Mouse (Mus musculus): ENCODE data around the gene Kremen1.

The Kremen1 gene

DNA sequence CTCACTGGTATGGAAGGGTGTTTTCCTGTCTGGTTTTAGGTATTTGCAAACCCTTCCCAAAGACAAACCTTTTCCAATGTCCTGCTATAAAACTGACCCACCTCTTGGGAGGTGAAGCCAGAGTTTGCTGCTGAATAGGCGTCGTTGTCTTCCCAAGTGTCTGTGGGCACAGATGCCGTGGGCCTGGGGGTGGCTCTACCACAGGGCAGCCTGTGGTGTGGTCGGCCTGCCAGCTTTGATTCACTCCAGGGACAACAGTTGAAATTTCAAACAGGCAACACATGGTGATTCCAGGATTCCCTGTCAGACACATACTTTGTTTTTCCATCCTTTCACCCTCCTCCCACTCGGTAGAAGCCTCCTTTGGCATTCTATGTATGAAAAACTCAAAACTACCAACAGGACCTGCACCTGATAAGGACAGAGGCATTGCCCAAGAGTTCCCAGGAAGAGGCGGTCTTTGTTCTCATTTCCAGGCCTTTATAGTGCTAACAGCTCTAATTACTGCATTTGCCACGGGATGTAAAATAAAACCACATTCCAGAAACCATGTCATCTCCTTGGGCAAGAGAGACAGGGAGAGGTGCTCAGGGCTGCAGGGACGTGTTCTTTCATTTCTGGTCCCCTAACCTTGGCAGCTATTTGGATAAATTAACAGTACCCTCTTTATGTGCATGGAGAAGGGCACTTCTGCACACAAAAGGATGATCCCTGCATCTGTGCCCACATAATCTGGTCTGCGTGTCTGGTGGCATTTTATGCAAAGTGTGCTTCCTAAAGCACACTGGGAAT is 10.1 kb upstream of the Kremen1 start:
- in situ Hi-C loops (cut with MboI; ENCODE audit: low pct_unique_long_range_greater_than_20kb in 1 of 2, low sequenced_read_pairs in 2 of 2, unreplicated experiment in 1 of 2): no loop called here

DNA sequence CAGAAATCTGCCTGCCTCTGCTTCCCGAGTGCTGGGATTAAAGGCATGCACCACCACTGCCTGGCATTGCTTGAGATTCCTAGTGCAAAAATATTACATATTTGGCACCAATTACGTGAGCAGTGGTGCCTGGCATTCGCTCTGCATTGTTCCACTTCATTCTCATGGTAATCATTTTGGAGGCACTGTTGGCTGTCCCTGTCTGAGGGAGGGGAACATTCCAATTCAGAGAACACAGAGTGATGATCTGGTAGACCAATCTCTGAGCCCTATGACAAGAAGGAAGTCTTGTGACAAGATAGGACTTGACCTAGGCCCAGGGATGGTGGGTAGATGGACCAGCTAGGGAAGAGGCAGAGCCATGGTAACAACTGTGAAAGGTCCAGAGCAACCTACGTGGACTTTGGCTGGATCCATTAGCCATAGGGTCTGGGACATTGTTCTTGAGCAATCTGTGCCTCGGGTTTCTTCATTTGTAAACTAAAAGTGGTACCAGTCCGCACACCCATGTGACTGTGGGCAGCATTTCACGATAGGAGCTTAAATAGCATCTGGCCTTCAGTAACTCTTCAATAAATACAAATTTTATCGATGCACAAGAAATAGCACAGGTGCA is 8.6 kb upstream of the Kremen1 start:
- in situ Hi-C loops (cut with MboI; ENCODE audit: low pct_unique_long_range_greater_than_20kb in 1 of 2, low sequenced_read_pairs in 2 of 2, unreplicated experiment in 1 of 2): loop anchor here in 1 of 2 experiments (5.0 kb wide), 1 partner anchor 88 kb away; no protein-coding TSS in a partner anchor

DNA sequence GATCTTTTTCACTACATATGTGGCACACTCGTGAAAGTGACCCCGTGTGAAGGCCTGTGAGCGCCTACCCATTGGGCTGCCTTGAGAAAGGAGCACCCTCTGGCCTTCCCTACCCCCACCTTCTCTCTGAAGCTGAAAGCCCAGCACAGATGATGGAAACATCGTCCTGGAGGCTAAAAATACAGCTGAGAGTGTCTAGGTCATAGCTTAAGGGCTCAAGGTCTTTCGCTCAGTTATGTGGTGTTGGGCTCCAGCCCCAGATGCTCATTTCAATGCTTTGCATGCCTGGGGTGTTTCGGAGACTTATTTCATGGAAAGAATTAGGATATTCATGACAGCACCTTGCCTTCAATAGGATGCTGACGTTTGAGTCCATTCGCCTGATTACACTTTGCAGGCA is 4.4 kb upstream of the Kremen1 start:
- in situ Hi-C loops (cut with MboI; ENCODE audit: low pct_unique_long_range_greater_than_20kb in 1 of 2, low sequenced_read_pairs in 2 of 2, unreplicated experiment in 1 of 2): loop anchor here in 1 of 2 experiments (5.0 kb wide), 1 partner anchor 83 kb away; no protein-coding TSS in a partner anchor

DNA sequence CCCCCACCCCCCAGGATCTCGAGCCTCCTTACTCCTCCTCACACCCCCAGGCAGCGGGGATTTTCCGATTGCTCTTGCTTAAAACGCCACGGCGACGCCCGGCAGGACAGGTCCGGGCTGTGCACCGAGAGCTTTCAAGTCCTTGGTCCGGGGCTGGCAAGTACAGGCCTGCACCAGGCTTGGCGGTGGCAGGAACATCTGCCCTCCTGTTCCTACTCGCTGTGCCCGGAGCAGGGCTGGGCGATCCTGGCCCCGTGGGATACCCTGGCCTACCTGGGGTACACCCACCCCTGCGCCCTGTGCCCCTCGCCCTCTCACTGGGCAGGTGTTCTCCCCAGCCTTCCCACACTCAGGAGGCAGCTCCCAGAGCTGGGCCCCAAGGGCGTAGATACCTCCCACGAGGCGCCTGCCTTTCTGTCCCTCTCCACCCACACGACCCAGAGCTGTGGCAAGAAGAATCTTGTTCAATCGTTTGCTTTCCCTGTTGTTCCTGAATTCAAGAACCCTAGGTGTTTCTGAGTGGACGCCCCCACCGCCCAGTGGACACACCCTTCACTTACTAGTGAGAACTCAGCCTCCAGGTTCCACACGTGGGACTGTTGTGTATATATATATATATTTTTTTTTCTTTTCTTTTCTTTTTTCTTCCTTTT is 1.8 kb upstream of the Kremen1 start:
- in situ Hi-C loops (cut with MboI; ENCODE audit: low pct_unique_long_range_greater_than_20kb in 1 of 2, low sequenced_read_pairs in 2 of 2, unreplicated experiment in 1 of 2): no loop called here

DNA sequence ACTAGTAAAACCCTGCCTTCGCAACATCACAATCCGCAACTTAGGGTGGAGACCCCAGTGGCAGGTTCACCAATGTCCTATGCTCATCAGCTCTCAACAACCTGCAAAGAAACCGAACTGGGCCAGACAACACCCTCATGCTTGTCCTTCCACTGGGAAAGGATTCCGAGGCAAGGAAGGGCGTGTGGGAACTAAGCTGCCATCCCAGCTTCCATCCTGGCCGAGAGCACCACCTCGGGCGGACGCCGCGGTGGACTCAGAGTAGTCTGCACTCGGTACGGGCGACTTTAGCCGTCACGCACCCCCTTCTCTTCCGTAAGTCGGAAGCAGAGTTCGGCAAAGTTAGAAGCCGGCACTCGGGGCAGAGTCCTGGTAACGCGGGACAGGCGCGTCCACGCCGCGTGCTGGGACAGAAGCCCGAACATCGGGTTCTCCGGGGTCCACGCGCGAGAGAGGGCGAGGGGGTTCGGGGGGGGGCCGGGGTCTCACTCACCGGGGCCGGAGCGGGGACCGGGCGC is 357 bp downstream of the Kremen1 start:
- in situ Hi-C loops (cut with MboI; ENCODE audit: low pct_unique_long_range_greater_than_20kb in 1 of 2, low sequenced_read_pairs in 2 of 2, unreplicated experiment in 1 of 2): no loop called here

DNA sequence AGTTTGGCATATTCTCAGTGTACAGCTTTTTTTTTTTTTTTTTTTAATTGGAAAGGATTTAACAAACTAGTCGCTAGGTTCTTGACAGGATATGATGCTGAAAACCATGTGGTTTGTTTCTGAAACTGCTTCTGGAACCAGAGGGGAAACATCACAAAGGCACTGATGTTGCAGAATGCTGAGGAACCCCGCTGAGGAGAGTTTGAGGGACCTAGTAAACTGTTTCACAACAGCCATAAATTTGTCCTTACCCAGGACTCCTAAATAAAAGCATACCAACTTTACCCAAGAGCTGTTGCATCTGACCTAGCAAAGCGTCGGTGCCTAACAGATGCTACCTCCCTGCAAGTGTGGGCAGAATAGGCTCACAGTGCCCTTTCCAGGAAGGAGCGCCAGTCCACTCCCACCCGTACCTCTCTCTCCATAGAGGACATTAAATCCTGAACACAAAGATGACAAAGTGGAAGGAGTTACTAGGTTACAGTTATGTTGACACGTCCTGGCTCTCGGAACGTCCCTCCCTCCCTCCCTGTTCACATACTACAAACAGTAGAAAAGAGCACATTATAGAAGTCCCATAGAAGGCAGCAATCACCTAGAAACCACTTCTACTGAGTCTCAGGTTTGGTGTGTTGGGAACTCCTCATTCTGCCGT is 1.3 kb downstream of the Kremen1 start:
- in situ Hi-C loops (cut with MboI; ENCODE audit: low pct_unique_long_range_greater_than_20kb in 1 of 2, low sequenced_read_pairs in 2 of 2, unreplicated experiment in 1 of 2): no loop called here

DNA sequence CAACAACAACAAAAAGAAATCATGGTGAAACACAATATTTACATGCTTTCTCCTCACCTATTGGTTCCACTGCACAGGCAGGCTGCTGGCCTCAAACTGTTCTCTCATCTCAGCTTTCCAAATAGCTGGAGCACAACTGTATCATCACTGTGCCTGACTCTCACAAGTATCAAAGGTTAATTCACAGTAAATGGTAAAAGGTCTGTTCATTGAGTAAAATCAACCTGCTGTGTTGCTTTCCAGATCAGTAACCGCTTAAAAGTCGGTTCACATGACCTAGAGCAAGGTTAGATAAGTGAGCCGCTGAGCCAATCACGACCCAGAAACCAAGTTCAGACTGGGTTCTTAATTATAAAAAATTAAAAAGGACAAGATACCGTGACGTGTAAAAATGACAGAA is 3.3 kb downstream of the Kremen1 start:
- in situ Hi-C loops (cut with MboI; ENCODE audit: low pct_unique_long_range_greater_than_20kb in 1 of 2, low sequenced_read_pairs in 2 of 2, unreplicated experiment in 1 of 2): no loop called here

DNA sequence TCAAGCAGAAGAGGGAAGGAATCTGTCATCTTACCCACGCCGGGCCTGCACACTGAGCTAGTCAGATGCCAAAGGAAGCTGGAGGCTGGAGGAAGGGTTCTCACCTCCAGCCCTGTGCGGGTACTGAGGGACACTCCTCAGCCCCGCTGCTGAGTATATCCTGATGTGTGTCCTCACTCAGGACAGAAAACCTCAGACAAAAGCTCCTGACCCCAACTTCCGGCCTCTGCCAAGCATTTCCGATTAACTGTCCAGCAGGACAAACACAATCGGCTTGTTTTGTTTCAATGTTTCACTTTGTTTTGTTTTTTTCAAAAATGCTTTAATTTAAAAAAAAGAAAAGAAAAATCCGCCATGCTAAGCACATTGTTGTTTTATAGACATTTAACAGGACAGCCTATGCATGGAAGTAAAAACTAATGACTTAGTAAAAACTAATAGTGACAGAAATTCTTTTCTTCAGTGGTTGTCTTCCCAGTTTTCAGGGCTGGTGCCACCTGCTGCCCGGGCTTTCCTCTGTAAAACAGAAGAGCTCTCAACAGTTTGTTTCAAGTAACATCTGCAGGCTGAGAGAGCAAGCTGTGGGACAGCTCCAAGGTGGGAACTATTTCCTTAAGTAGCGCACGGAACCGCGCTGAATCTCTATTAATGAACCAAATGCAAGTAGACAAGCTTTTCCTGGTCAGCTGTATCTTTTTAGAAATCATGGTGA is 4.1 kb downstream of the Kremen1 start:
- in situ Hi-C loops (cut with MboI; ENCODE audit: low pct_unique_long_range_greater_than_20kb in 1 of 2, low sequenced_read_pairs in 2 of 2, unreplicated experiment in 1 of 2): no loop called here

DNA sequence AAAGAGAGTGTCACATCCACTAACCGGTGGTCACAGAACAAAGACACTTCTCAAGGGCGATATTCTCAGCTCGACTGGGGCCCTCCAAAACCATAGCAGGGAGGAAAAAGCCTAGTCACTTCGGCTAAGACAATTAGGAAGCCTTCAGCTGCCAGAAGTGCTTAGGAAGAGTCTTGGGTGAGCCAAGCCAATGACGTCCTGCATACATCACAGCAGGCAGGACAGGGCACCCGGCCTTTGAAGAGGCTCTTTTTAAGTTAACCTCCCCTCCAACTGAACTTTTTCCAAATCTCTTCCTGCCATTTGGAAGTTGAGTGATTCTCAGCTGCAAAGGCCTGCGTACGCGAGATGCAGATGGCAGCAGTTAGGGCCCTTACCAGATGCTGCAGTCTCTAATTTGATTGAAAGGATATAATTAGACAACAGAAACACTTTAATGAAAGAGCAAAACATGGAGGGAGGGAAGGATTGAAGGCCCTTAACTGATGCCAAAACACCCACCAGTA is 5.8 kb downstream of the Kremen1 start:
- in situ Hi-C loops (cut with MboI; ENCODE audit: low pct_unique_long_range_greater_than_20kb in 1 of 2, low sequenced_read_pairs in 2 of 2, unreplicated experiment in 1 of 2): no loop called here

DNA sequence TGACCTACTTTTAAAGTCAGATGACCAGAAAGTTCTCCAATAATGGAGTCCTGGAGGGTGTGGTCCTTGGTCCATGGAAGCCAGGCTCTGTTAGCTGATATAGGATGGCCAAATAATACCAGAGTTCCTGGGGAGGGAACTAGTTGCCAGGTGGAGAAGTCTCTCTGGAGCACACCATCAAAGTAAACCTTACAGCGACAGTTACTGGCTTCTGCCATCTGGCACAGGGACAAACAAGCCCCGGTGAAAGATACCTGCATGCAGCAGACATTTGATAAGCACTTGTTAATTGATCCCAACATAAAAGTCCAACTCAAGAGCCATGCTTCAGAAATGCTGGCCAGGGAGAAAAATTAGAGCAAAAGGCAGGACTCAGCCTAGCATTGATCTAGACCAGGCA is 7.3 kb downstream of the Kremen1 start:
- in situ Hi-C loops (cut with MboI; ENCODE audit: low pct_unique_long_range_greater_than_20kb in 1 of 2, low sequenced_read_pairs in 2 of 2, unreplicated experiment in 1 of 2): no loop called here

DNA sequence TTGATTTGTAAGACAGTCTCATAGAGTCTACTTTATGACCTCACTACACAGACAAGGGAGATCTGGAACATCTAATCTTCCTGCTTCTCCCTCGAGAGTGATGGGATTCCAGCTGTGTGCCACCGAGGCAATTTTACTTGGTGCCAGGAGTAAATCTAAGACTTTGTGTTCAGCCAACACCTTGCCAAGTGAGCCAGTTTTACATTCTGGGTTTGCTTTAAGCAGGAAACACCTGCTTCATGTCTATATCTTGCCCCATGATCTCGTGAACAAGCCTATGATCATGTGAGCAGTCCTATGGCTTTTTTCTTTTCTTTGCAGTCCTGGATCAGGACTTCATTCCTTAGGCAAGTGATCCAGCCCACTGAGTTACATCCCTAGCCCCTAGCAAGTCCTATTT is 7.8 kb downstream of the Kremen1 start:
- in situ Hi-C loops (cut with MboI; ENCODE audit: low pct_unique_long_range_greater_than_20kb in 1 of 2, low sequenced_read_pairs in 2 of 2, unreplicated experiment in 1 of 2): no loop called here

DNA sequence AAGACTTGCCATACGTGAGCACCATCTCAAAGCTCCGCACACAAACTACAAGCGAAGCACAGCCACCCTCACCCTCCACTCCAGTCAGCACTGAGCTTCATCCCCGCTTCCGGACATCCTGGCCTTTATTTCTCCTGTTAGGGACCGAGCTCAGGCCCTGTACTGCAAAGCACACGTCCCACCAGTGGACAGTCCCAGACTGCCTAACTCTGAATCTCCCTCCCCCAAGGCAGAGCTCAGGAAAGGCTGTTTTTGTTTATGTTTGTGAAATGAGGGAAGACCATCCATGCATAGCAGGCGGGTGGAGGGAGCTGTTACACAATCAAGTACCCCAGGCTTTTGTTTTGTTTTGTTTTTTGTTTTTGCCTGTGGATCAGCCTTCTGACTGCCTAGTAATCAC is 8.6 kb downstream of the Kremen1 start:
- in situ Hi-C loops (cut with MboI; ENCODE audit: low pct_unique_long_range_greater_than_20kb in 1 of 2, low sequenced_read_pairs in 2 of 2, unreplicated experiment in 1 of 2): no loop called here

DNA sequence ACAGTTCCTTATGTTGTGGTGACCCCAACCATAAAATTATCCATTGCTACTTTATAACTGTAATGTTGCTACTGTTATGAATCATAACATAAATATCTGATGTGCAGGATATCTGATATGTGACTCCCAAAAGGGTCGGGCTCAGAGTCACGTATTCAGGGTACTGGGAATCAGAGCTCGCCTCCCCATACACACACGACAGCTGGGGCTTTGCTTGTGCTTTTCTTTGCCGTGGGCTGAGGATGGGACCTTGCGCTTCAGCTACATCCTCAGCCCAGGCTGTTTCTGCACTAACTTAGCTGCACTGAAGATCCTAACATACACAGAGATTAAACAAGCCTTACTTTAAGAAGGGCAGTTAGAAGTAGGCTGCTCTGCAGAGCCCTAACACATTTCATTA is 10.2 kb downstream of the Kremen1 start:
- in situ Hi-C loops (cut with MboI; ENCODE audit: low pct_unique_long_range_greater_than_20kb in 1 of 2, low sequenced_read_pairs in 2 of 2, unreplicated experiment in 1 of 2): no loop called here

DNA sequence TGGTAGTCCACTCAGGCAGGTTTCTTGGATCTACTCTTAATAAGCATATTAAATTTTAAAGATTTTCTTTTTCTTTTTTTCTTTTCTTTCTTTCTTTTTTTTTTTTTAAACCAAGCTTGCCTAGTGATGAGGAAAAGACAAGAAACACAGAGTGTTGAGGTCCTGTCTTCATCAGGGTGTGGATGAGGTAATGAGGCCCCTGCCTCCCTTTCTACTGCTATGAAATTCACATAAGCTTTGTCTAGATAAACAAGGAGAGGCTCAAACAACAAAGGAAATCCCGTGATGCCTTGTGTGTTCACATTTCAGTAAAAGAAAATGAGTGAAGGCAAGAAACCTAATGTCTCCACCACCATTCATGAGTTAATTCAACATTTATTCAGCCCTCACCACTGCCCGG is 13.2 kb downstream of the Kremen1 start:
- in situ Hi-C loops (cut with MboI; ENCODE audit: low pct_unique_long_range_greater_than_20kb in 1 of 2, low sequenced_read_pairs in 2 of 2, unreplicated experiment in 1 of 2): no loop called here

DNA sequence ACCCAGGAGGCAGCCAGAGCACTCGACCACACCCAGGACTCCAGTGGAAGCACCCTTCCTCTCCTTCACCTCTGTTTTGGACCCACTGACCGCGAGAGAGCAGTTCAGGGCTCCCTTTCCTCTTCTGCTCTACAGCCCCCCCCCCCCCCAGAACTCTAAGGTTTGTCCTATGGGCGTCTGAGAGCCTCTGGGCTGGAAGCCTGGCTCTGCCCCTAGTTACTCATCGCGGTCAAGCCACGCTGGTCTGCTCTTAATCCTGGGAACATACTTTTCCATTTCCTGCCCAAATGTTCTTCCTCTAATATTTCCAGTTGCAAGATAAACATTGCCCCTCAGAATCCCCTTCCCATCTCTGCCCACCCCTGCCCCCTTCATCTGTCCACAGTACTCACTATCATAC is 15.9 kb downstream of the Kremen1 start:
- in situ Hi-C loops (cut with MboI; ENCODE audit: low pct_unique_long_range_greater_than_20kb in 1 of 2, low sequenced_read_pairs in 2 of 2, unreplicated experiment in 1 of 2): no loop called here

DNA sequence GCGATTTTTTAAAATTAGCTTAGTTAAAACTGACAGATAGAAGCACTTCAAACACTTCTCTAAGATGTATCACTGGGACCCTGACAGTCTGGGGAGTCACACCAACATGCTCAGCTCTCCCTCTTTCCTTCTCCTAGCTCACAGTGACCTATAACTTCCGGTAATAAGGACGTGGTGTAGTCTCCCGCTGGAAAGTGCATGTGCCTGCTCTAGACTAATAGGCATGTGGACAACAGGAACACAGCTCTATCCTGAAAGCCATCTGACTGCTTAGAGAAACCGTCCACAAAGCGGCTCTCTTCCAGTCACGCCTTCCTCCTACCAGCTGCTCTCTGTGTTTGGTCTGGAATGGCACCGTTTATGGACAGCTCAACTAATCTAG is 16.6 kb downstream of the Kremen1 start:
- in situ Hi-C loops (cut with MboI; ENCODE audit: low pct_unique_long_range_greater_than_20kb in 1 of 2, low sequenced_read_pairs in 2 of 2, unreplicated experiment in 1 of 2): no loop called here

DNA sequence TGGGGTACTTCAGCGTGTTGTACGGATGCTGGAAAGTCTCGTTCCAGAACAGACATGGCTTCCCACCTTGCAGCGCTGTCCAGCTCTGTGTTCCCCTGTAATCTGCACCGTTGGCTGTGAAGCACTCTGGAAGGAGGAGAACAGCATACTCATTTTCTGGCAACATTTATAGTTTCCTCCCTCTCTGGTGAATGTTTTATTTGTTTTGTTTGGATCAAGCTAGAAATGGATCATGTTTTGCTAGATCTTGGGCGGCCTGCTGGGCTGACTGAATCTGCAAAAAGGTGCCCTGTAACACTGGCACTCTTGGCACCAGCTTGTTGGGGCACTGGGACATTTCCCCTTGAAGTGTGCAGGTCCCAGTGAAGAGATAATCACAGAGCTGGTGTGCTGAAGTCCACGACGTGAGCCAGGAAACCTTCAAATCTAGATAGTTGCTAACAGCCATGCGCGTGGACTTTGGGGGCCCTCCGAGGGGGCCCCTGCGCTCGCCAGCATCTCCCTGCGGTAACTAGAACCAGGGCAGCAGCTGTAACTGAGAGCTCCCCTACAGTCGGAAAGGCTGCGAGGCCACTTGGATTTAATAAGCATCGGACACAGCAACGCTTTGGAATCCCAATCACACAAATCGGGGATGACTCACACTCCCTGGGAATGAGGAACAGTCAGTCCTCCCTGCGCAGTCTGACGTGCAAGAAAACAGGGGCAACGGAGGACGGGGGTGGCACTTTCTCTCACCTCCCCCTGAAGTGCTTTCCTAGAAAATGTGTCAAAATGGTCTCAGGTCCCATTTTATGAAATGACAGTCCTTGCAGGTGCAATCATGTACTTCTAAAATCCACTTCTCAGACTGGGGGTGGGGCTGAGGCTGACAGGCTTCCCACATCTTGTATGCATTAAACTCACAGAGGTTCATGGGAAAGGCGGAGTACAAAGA is 17.3 kb downstream of the Kremen1 start:
- in situ Hi-C loops (cut with MboI; ENCODE audit: low pct_unique_long_range_greater_than_20kb in 1 of 2, low sequenced_read_pairs in 2 of 2, unreplicated experiment in 1 of 2): no loop called here

Measured in mouse embryonic stem cell (cell line).